Mouse (Mus musculus) T-helper 17 cell (primary cell): ENCODE measurements around the gene Taco1.
"Not testable (repeated sequence)": the region's sequence is repeated elsewhere in the genome, so short reads cannot be mapped to it uniquely, and the experiment has no call there.

ENCODE experiments used
- in situ Hi-C, 2 experiments: fragments of 300-600 bp; cut with MboI, MseI; formaldehyde crosslinking; loops; 1 replicate in 1 of 2; 2 replicates in 1 of 2; pipeline ENCODE4 v1.15.1; 2025; ENCODE audit warnings: high pct_unique_total_duplicates in 2 of 2

Gene Taco1

DNA sequence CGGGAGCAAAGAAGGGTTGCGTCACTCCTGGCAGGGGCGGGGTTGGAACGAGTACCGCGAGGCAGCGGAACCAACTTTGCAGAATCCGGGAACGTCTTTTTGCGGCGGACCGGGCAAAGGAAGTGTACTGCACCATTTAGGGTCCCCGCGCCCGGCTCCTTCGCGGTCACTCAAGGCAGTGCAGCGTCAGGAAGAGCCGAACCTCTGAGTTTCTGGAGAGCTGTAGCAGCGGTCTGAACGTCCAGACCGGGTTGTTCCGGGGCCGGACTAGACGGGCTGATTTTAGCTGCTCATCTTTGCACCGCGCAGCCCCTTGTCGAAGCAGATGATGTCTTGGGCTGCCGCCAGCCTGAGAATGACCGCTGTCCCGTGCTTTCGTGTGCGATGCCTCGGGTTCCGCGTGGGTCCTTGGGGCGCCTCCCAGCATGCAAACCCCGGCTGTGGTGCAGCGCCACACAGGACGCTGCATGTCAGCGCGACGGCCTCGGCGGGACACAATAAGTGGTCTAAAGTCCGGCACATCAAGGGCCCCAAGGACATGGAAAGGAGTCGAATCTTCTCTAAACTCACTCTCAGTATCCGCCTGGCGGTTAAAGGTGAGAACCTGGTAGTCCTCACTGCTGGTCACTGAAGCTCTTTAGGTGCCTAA lies at the start of gene Taco1:
Gene Taco1, plus strand, starts transcription at position 139 of the 649 bp plus-strand sequence.
- in situ Hi-C loops = no loop called here

DNA sequence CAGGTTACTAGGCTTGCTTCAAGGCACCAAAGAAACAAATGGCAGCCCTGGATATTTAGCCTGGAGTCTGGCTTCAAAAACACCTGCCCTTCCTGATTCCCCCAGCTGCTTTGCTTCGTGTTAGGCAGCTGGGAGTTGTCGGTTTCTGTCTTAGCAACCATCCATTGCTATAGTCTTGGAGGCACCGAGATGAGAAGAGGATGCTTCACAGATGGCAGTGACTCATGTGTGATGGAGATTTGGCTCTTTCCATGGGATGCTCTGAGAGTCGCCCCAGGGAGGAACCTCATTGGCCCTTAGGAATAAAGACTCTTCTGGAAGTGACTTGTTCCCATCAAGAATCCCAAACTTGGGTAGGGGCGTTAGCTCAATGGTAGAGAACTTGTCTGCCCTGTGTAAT lies 49.4 kb upstream of the Taco1 start:
- in situ Hi-C loops = loop anchor here in 1 of 2 experiments (25.0 kb wide), 1 partner anchor 1429 kb away; no protein-coding TSS in a partner anchor

DNA sequence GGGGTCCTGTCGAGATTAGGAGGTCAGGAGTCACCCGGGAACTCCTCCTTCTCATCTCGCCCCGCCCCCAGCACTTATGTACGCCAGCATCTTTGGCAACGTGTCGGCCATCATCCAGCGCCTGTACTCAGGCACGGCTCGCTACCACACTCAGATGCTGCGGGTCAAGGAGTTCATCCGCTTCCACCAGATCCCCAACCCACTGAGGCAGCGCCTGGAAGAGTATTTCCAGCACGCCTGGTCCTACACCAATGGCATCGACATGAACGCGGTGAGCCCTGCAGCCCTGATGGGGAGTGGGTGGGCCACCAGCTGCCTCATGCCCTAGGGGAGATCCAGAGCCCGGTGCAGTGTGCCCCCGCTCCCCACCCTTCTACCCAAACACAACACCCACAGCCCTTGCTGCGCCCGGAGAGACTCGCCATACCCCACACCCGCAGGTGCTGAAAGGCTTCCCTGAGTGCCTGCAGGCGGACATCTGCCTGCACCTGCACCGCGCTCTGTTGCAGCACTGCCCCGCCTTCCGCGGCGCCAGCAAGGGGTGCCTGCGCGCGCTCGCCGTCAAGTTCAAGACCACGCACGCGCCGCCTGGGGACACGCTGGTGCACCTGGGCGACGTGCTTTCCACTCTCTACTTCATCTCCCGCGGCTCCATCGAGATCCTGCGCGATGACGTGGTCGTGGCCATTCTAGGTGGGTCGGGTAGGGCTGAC lies 45.7 kb upstream of the Taco1 start:
- in situ Hi-C loops = loop anchor here in 1 of 2 experiments (5.0 to 25.0 kb wide), 2 partner anchors 88 to 1433 kb away; no protein-coding TSS in a partner anchor

DNA sequence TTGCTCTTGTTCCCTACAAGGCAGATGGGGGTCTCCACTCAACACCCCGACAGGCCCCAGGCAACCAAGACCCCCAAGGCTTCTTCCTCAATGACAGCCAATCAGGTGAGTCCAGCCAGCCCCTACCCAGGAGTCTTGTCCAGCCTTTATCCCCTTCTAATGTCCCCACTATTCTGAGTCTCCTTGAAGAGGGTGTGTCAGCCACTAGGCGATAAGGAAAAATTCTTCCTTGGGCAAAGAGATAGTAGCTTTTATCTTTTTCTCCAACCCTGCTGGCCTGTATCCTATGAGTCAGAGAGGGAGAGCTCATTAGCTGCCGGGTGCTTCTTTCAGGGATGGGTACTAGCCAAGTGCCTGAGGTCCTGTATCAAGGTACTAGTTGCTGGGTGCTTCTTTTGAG lies 40.1 kb upstream of the Taco1 start:
- in situ Hi-C loops = no loop called here

DNA sequence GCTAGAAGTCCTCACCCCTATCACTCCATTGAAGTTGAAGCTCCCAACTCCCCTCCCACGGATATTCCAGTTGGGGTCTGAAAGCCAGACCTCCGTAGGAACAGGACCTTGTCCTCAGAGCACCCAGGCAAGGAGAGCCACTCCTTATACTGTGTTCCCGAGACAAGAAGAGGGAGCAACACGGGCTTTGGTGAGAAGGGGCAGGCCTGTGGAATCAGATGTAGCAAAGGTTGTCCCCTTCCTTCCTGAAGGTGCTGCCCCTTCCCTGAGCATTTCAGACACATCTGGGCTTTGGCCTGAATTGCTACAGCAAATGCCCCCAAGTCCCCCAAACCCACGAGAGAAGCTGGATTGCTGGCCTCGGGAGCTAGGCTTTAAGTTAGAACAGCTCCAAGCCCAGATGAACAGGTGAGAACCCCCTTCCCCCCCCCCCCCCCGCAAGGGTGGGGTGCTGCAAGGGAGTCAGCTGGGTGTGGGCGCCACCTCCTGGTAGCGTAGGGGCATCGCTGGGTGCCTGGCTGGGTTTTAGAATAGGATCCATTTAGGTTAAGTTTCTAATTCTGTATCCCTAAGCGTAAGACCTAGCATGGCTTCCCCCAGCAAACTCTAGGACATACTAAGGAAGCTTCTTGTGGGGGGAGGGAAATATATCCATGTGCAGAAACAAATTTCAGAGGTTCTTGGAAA lies 39.3 kb upstream of the Taco1 start:
- in situ Hi-C loops = no loop called here

DNA sequence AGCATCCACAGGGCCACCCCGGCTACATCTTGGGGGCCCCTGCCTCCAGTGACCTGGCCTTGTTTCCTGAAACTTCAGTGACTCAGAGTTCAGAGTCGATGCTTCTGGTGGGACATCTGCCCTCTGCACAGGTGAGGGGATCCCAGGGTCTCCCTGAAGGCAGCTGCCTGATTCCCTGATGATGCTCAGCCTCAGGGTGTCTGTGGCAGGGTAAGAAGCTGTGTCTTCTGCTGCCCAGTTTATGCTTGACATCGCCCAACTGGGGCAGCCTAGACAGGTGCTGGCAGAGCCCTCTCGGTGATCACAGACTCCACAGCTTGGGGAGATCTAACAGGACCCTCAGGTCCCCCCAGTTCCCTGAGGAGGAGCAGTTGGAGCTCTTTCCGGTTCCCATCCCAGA lies 38.3 kb upstream of the Taco1 start:
- in situ Hi-C loops = no loop called here

DNA sequence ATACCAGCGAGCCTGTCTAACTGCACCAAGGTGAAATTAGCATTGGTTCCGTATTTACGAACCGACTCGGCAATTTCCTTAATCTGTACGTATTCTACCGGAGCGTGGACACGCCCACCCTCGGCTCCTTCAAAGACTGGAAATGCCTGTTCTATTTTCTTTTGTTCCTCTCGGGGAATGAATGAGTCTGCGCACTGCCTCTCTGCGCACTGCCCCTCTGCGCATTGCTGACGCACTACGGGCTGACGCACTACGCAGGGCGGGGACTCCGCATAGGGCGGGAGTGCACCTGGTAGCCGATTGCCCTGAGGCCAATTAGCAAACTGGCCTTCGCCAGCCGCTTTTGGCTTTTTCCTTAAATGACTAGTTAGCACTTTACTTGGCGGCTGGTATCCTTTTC lies 33.8 kb upstream of the Taco1 start:
- in situ Hi-C loops = not testable (repeated sequence)

DNA sequence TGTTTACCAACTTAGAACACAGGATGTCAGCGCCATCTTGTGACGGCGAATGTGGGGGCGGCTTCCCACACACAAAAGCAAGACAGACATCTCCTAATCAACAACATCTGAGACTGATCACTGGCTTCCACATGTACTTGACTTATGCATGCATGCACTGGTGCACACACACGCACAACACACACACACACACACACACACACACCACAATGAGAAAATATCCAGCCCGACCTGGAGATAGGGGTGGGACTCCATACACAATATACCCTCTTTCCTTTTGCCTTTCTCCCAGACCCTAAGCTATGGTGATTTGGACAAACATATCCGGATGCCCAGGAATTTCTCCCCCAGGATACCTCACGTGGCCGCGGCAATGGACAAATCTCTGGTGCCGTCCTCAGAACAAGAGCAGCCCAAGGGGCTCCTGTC lies 32.4 kb upstream of the Taco1 start:
- in situ Hi-C loops = no loop called here

DNA sequence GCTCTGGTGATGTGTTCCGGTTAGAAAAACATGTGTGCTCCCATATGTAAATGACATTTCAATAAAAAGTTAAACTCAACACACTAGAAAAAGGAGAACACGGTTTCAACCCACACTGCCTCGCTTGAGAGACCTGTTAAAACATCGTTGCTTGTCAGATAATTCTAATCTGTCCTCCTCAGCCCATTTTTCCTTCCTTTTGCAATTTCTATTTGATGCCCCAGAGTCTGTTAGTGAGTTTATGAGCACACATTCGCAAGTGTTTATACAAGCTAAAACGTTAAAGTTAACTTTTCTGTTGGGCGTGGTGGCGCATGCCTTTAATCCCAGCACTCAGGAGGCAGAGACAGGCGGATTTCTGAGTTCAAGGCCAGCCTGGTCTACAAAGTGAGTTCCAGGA lies 30.9 kb upstream of the Taco1 start:
- in situ Hi-C loops = no loop called here

DNA sequence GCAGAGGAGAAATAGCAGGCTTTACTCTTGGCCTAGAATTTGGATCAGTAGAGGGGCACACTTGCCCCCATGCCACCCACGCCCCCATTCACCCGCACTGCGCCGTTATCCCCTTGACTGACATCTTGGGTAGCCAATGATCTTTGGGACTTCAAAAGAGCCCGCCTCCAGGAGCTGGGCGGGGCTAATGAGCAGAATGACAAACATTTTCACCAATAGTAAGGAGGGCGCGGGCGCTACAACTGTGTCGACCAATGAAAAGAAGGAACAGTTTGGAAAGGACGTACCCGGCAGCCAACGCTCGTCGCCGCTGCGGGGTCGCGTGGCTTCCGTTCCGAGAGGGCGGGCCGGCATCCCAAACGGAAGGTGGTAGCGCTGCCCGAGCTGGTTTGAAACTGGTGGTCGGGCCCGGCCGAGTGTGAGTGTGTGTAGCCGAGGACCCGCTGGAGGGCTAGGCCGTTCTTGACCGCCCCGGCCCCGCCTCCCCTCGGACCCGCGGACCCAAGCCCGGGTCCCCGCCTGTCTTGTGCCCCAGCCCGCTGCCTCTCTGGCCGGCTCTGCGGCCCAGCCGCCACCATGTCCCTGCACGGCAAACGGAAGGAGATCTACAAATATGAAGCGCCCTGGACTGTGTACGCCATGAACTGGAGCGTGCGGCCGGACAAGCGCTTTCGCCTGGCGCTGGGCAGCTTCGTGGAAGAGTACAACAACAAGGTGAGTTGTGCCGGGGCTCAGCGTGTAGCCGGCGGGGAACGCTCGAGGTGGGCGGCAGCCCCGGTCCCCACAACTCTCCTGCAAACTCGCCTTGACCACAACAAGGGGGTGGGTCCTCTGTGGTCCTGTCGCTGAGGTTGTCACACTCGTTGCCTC lies 29.1 kb upstream of the Taco1 start, which contains the start of gene Dcaf7:
Gene Dcaf7, plus strand, starts transcription at position 325 of the 870 bp plus-strand sequence.
- in situ Hi-C loops = no loop called here

DNA sequence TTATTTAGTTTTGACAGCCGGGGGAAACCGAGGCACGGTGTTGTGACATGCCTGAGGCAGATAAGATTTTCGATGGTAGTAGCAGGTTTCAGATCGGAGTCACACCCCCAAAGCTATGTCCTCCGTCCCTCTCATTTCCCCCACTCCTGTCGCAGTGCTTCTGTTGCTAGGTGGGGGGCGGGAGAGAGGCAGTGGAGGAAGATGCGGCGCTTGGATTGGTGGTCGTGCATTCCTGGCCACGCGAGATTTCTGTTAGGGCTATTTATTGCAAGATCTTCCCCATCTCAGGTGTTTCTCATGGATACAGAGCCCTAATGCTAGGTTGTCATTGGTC lies 28.5 kb upstream of the Taco1 start:
- in situ Hi-C loops = no loop called here

DNA sequence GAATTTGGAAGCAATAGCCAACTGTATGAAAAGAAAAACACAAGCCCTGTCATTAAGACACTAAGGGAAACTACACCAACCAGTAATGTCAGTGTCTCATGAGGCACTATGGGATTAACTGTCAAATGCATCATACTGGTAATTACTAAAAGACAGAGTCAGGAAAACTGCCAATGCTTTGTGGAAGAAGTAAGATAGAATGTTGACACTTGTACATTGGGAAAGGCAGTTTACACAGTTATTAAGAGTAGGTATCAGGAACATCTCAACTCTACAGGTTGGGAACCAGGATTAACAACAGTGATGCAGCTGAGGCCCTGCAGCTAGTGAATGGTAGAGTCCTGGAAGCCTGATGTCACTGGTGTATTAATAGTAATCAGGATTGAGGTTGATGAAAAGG lies 21.5 kb upstream of the Taco1 start:
- in situ Hi-C loops = no loop called here

DNA sequence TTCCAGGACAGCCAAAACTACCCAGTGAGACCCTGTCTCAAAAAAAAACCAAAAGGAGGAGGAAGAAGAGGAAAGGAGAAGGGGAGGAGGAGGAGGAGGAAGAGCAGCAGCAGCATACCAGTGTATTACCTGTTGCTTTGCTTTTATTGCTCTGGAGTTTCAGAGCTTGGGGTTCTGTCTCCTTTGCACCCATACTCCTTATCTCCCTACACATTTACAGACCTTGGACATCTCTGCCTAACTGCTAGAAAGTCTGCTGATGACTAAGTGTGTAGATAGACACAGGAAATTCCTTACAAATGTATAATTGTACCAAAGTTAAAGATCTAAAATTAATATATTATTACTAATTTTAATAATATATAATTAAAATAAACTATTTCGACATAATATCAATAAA lies 20.6 kb upstream of the Taco1 start:
- in situ Hi-C loops = no loop called here

DNA sequence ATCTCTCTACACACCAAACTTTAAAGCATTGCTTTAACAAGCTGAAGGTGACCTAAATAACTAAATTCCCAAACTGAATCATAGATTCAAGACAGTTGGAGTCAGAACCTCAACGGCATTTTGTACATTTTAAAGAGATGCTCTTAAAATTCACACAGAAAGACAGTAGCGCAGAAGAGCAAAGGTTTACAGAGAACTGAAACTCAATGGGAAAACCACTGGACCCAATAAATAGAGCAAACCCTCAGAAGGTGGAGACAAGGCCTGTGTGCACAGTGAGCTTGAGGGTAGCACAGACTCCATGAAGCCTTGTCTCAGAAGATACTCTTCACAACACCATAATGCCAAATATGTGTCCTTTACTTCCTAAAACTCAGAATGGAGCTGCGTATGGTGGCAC lies 20.1 kb upstream of the Taco1 start:
- in situ Hi-C loops = no loop called here

DNA sequence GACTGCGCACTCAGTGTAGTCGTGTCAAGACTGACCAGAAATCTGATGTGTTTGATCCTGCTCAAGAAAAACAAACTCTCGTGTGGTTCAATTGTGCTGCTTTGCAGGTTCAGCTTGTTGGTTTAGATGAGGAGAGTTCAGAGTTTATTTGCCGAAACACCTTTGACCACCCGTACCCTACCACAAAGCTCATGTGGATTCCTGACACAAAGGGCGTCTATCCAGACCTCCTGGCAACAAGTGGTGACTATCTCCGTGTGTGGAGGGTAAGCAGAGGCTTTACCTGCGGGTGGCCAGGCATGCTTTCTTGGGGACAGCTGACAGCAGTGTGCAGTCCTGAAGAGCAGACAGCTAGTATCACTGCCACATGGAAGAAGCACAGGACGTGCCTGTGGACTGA lies 19.3 kb upstream of the Taco1 start:
- in situ Hi-C loops = no loop called here

DNA sequence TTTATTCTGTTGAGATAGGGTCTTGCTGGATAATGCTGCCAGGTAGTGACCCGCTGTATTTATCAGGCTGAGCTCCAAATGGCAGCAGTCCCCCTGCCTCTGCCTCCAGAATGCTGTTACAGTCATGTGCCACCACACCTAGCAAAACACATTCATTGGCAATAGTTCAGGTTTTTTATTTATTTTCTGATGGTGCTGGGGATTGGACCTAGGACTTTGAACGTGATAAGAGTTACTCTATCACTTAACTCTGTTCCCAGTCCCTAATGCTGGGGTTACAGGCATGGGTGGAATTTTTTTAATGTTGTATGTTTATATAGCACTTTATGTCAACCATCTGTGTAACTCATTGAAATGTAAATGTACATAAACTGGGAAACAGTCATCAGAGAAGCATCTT lies 11.9 kb upstream of the Taco1 start:
- in situ Hi-C loops = loop anchor here in 1 of 2 experiments (5.0 kb wide), 1 partner anchor 98 kb away; no protein-coding TSS in a partner anchor

DNA sequence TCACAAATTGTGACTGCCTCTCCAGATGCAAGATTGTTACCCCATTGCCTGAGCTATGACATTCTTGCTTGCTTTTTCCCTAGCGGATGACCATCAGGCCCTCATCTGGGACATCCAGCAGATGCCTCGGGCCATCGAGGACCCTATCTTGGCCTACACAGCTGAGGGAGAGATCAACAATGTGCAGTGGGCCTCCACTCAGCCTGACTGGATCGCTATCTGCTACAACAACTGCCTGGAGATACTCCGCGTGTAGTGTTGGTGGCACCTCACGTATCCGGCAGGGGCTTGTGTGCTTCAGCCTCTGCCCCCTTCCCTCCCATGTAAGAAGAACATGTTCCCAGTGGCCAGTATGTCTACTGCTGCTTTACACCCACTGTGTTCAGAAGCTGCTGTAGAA lies 11.3 kb upstream of the Taco1 start:
- in situ Hi-C loops = loop anchor here in 1 of 2 experiments (5.0 kb wide), 1 partner anchor 98 kb away; no protein-coding TSS in a partner anchor

DNA sequence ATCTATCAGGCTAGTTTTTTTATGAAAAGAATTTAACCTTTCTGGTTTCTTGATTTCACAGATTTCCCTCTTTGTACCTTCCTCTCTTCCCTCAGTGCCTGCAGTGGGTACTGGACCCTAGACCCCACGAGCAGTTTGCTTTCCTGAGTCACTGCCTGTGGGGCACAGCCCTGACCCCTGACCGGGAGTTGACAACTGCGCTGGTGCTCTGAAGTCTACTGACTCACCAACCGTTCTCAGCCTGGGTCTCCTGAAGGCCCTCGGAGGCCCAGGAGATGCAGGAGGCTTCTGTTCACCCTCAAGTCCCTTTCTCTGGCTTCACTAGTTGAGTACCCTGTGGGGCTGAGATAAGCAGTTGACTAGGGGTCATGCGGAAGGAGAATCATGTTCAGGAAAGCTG lies 10.5 kb upstream of the Taco1 start:
- in situ Hi-C loops = no loop called here

DNA sequence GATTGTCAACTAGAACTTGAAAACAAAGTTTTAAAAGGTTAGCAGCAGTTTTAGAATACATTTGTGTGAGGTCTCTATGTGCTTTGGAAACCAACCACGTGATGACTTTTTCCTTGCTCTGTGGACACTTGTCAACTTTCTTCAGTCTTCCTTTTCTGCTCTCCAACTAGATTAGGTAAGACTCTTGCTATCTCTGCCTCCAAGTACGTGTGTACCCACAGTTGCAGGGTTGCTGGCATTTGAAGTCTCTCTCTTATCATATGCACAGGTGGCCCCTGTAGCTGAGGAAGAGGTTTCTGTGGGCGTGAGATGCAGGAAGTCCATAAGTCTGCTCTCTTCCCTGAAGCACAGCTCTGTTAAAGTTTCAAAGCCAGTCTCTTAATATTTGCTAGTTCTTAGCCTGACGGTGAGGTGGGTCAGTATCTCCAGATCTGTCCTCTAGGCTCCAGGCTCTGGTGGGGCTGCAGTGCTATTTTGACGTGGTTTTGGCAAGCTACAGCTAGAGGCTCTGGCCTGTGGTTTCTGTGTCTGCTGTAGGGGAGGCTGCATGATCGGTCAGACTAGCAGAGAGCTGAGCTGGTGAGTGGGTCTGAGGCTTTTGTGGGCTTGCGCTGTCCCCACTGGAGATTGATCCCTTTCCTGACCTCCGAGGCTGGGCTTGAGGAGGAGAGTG lies 8.9 kb upstream of the Taco1 start:
- in situ Hi-C loops = no loop called here

DNA sequence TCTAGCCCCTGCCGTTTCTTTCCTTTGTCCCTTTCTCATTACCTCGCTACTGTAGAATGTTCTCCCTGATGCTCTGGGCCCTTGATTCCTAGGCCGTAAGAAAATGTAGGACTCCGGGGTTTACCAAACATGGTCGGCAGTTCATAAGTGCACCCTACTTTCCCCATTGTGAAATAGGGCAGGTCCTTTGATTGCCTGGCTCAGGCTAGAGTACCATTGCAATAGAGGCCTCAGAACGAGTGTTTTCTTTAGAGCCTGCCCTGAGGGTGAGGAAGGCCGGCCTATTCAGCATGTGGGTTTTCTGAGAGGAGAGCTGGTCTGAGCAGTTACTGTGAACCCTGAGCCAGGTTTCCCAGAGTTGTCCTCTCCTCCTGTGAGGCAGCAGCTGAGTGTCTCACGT lies 7.8 kb upstream of the Taco1 start:
- in situ Hi-C loops = no loop called here

DNA sequence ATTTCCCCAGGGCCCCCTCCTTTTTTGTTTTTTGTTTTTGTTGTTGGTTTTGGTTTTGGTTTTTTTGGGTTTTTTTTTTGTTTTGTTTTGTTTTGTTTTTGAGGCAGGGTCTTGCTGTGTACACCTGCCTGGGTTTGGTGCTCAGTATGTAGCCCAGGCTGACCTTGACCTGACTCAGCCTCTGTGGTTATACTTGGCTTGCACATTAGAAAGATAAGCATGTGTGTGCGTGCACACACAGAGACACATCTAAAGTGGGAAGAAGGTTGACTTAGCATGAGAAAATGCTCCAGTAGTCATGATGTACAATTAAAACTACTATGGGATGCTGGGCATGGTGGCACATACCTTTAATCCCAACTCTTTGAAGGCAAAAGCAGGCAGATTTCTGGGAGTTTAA lies 5.3 kb upstream of the Taco1 start:
- in situ Hi-C loops = no loop called here
